Mouse (Mus musculus) kidney, postnatal 0 days (tissue): ENCODE measurements around the gene Cyp4f37. TPM values are rescaled to one million over a fixed set of nuclear protein-coding genes. Genes with fewer than 3 reads are reported as not detected.

ENCODE experiments used
- ATAC-seq: fragments of 200-750 bp; cut with Nextera tagmentation; replicated peaks from 2 replicates; pipeline ENCODE4 v1.8.0; 2017; ENCODE audit warnings: low read depth, moderate number of reproducible peaks, moderate TSS enrichment, moderate library complexity; ENCODE audit not compliant: low FRiP score
- DNase-seq: peaks from one replicate; pipeline ENCODE4 v3.0.0-alpha.2; 2016; ENCODE audit warnings: low spot score
- H3K27ac ChIP-seq: fragments of 300-500 bp; sonication (generic); 2 replicates; pipeline ENCODE4 v1.5.1; 2014; ENCODE audit warnings: mild to moderate bottlenecking
- H3K27me3 ChIP-seq: fragments of 300-500 bp; sonication (generic); 2 replicates; pipeline ENCODE4 v1.6.1; 2014; ENCODE audit warnings: low read length, mixed read lengths; ENCODE audit not compliant: insufficient read depth
- H3K36me3 ChIP-seq: fragments of 300-500 bp; sonication (generic); 2 replicates; pipeline ENCODE4 v1.6.1; 2014; ENCODE audit warnings: low read length, mixed read lengths; ENCODE audit not compliant: insufficient read depth
- H3K4me1 ChIP-seq: fragments of 300-500 bp; sonication (generic); replicated peaks from 2 replicates; pipeline ENCODE4 v1.6.1; 2014; ENCODE audit warnings: antibody characterized with exemption, low read length, mixed read lengths; ENCODE audit not compliant: insufficient read depth
- H3K4me2 ChIP-seq: fragments of 300-500 bp; sonication (generic); 2 replicates; pipeline ENCODE4 v1.6.1; 2014; ENCODE audit warnings: mild to moderate bottlenecking, low read length, moderate library complexity, mixed read lengths
- H3K4me3 ChIP-seq: fragments of 300-500 bp; sonication (generic); replicated peaks from 2 replicates; pipeline ENCODE4 v1.5.1; 2014; ENCODE audit warnings: low read depth, low read length
- H3K9ac ChIP-seq: fragments of 300-500 bp; sonication (generic); 2 replicates; pipeline ENCODE4 v1.6.1; 2014; ENCODE audit warnings: low read depth, low read length
- H3K9me3 ChIP-seq: fragments of 300-500 bp; sonication (generic); replicated peaks from 2 replicates; pipeline ENCODE4 v1.6.1; 2016; ENCODE audit warnings: low read length, inconsistent platforms, mixed read lengths
- CTCF ChIP-seq: IDR thresholded peaks from 2 replicates; pipeline ENCODE4 v1.5.1; 2016; ENCODE audit warnings: antibody characterized with exemption, low read depth, mild to moderate bottlenecking, moderate library complexity
- WGBS: fragments of 180-500 bp; shearing (Covaris S2); extraction: QIAGEN DNeasy Blood & Tissue Kit; methylation state at CpG from one replicate; pipeline ENCODE4 v1.1.7; 2014; 5-methylcytosine and 5-hydroxymethylcytosine counted together
- polyA plus RNA-seq: library from polyadenylated mRNA; unstranded; fragments of >200 nt; fragmentation: Nextera tagmentation; extraction: Ambion mirVana; gene quantifications from 2 replicates; pipeline ENCODE4 v1.2.1, GENCODE M21; 2015

The Cyp4f37 gene
- polyA plus RNA-seq, 1 experiment from 2014 or later = not detected

DNA sequence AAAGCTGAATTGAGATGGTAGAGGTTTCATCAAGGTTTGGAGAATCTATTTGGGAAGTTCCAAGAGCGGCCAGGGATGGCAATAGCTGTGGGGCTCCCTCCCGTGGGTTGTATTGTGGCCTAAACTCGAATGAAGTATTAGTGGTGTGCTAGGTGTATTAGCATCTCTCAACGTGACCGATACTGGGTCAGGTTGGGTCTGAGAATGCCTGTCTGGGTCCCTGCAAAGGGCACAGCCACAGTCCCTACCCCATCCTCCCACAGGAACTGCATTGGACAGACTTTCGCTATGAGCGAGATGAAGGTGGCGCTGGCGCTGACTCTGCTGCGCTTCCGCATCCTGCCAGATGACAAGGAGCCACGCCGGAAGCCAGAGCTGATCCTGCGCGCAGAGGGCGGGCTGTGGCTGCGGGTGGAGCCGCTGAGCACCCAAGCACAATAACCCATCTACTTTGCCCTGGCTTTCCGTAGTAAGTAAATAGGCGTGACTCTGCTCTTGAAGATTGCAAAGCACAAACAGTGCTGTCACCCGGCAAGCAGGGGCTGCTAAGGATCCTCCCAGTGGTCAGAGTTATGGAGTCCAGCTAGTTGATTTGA is 55.0 kb downstream of the Cyp4f37 start:
- no peak for TF ChIP-seq CTCF
- no peak overlapping the region for H3K9ac ChIP-seq
- no peak overlapping the region for H3K4me3 ChIP-seq
- peak; percentile 0 for DNase-seq
- H3K4me2 ChIP-seq = no peak overlapping the region
- no peaks in the 10 kb centered on the region for H3K27me3 ChIP-seq
- no peaks in the 10 kb centered on the region for H3K9me3 ChIP-seq
- no peak for ATAC-seq
- H3K27ac ChIP-seq = no peak overlapping the region
- no peaks in the 10 kb centered on the region for H3K36me3 ChIP-seq
- WGBS = 44% methylated on average over 21 of the region's 21 CpGs
- no peaks in the 10 kb centered on the region for H3K4me1 ChIP-seq

DNA sequence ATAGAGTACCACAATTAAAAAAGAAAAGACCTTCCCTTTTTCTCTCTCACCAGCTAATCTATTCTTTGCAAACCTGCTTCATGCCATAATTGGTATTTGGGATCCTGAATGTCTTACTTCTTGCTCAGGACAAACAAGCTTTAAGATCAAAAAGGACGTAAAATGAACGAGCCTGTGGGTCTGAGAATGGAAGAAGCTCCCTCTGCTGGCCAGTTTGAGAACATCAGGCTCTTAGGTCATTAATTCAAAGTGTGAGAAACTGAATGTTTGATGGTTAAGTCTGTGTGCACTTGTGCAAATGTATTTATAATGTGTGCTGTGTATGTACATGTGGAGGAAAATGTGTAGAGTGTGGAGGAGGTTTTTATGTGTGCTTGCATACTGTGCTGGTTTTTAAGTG is 59.3 kb downstream of the Cyp4f37 start:
- Histone ChIP-seq H3K9ac (no peak overlapping the region), H3K4me3 (no peak overlapping the region), H3K4me2 (no peak overlapping the region), H3K4me1 (no peaks in the 10 kb centered on the region), H3K9me3 (no peaks in the 10 kb centered on the region), H3K27me3 (no peaks in the 10 kb centered on the region), H3K27ac (no peak overlapping the region), H3K36me3 (no peaks in the 10 kb centered on the region)
- DNase-seq (peak; percentile 63), ATAC-seq (no peak)
- 9% methylated on average over 2 of the region's 2 CpGs for WGBS
- TF ChIP-seq CTCF = peak; percentile 89

- 41% methylated on average over 7 of the region's 7 CpGs for WGBS
These were observed 64.1 kb downstream of the Cyp4f37 start, which contains the start of gene Cyp4f15 for GRCm38 (mm10) chr17:32685048-32685750. Gene Cyp4f15 (plus strand): TSS chr17:32685627.

More at GRCm38 (mm10) chr17:32685048-32685750, 64.1 kb downstream of the Cyp4f37 start, which contains the start of gene Cyp4f15:
- Histone ChIP-seq H3K9me3 (no peaks in the 10 kb centered on the region), H3K36me3 (no peaks in the 10 kb centered on the region), H3K4me1 (no peaks in the 10 kb centered on the region), H3K4me2 (no peak within 1 kb of the TSS), H3K27me3 (no peaks in the 10 kb centered on the region), H3K27ac (no peak within 1 kb of the TSS), H3K9ac (no peak within 1 kb of the TSS), H3K4me3 (no peak within 1 kb of the TSS)
- TF ChIP-seq CTCF = no peak
- no peak for DNase-seq
- ATAC-seq = no peak

Other genes with a start within 250 kb of the Cyp4f37 start
- 18.6 and 20.8 TPM in 2 replicates for gene Wiz, start 231.9 kb upstream of the Cyp4f37 start, polyA plus RNA-seq
- 0.29 and 0.53 TPM in 2 replicates for gene Rasal3, start 217.7 kb upstream of the Cyp4f37 start, polyA plus RNA-seq
- not detected in 2 replicates for gene Pglyrp2, start 197.1 kb upstream of the Cyp4f37 start, polyA plus RNA-seq
- gene Cyp4f39, start 168.6 kb upstream of the Cyp4f37 start, polyA plus RNA-seq = 0.54 and 0.98 TPM in 2 replicates
- 6.6 and 6.8 TPM in 2 replicates for gene Cyp4f17, start 115.3 kb upstream of the Cyp4f37 start, polyA plus RNA-seq
- 24.0 and 25.4 TPM in 2 replicates for gene Cyp4f16, start 84.8 kb upstream of the Cyp4f37 start, polyA plus RNA-seq
- 0.05 TPM in 1 of 2 replicates, not detected in the other for gene Cyp4f40, start 37.6 kb downstream of the Cyp4f37 start, polyA plus RNA-seq
- 0.39 and 0.47 TPM in 2 replicates for gene Cyp4f15, start 64.3 kb downstream of the Cyp4f37 start, polyA plus RNA-seq
- 31.3 and 33.4 TPM in 2 replicates for gene Zfp871, start 167.0 kb downstream of the Cyp4f37 start, polyA plus RNA-seq
- gene Zfp811, start 188.6 kb downstream of the Cyp4f37 start, polyA plus RNA-seq = 0.64 and 0.99 TPM in 2 replicates
- gene Zfp799, start 209.0 kb downstream of the Cyp4f37 start, polyA plus RNA-seq = 9.4 and 9.8 TPM in 2 replicates